Mouse (Mus musculus) midbrain, postnatal 0 days (tissue): ENCODE data around the gene Prr15. TPM values are rescaled to one million over a fixed set of nuclear protein-coding genes. Genes with fewer than 3 reads are reported as not detected.

ENCODE experiments used
- ATAC-seq: fragments of 200-750 bp; cut with Nextera tagmentation; 2 replicates; pipeline ENCODE4 v1.8.0; 2017; ENCODE audit warnings: moderate number of reproducible peaks, mild to moderate bottlenecking, moderate TSS enrichment, moderate library complexity; ENCODE audit not compliant: low FRiP score
- DNase-seq: peaks from one replicate; pipeline ENCODE4 v3.0.0-alpha.2; 2015; ENCODE audit warnings: low spot score
- H3K27ac ChIP-seq: fragments of 300-500 bp; sonication (generic); 2 replicates; pipeline ENCODE4 v1.5.1; 2014; ENCODE audit warnings: low read depth, mild to moderate bottlenecking, low read length, mixed read lengths
- H3K27me3 ChIP-seq: fragments of 300-500 bp; sonication (generic); 2 replicates; pipeline ENCODE4 v1.6.1; 2014; ENCODE audit warnings: low read length, control low read depth, mixed read lengths; ENCODE audit not compliant: insufficient read depth
- H3K36me3 ChIP-seq: fragments of 300-500 bp; sonication (generic); 2 replicates; pipeline ENCODE4 v1.6.1; 2014; ENCODE audit warnings: low read length, control low read depth, mixed read lengths; ENCODE audit not compliant: insufficient read depth
- H3K4me1 ChIP-seq: fragments of 300-500 bp; sonication (generic); 2 replicates; pipeline ENCODE4 v1.6.1; 2014; ENCODE audit warnings: mild to moderate bottlenecking, control low read depth, antibody characterized with exemption, low read length, mixed read lengths; ENCODE audit not compliant: insufficient read depth
- H3K4me2 ChIP-seq: fragments of 300-500 bp; sonication (generic); 2 replicates; pipeline ENCODE4 v1.6.1; 2014; ENCODE audit warnings: low read depth, mild to moderate bottlenecking, low read length, mixed read lengths; ENCODE audit not compliant: poor library complexity, severe bottlenecking
- H3K4me3 ChIP-seq: fragments of 300-500 bp; sonication (generic); 2 replicates; pipeline ENCODE4 v1.5.1; 2014; ENCODE audit warnings: low read depth, mild to moderate bottlenecking, low read length, moderate library complexity
- H3K9ac ChIP-seq: fragments of 300-500 bp; sonication (generic); replicated peaks from 2 replicates; pipeline ENCODE4 v1.6.1; 2014; ENCODE audit warnings: mild to moderate bottlenecking, low read length, moderate library complexity, mixed read lengths; ENCODE audit not compliant: poor library complexity, severe bottlenecking
- H3K9me3 ChIP-seq: fragments of 300-500 bp; sonication (generic); 2 replicates; pipeline ENCODE4 v1.6.1; 2016; ENCODE audit warnings: low read length, control low read depth
- CTCF ChIP-seq: IDR thresholded peaks from 2 replicates; pipeline ENCODE4 v1.5.1; 2016; ENCODE audit warnings: antibody characterized with exemption, mild to moderate bottlenecking
- WGBS: fragments of 180-500 bp; shearing (Covaris S2); extraction: QIAGEN DNeasy Blood & Tissue Kit; methylation state at CpG from one replicate; pipeline ENCODE4 v1.1.7; 2014; 5-methylcytosine and 5-hydroxymethylcytosine counted together
- polyA plus RNA-seq: library from polyadenylated mRNA; unstranded; fragments of >200 nt; fragmentation: Nextera tagmentation; extraction: Ambion mirVana; gene quantifications from 2 replicates; pipeline ENCODE4 v1.2.1, GENCODE M21; 2015
- total RNA-seq: library from RNA; depleted of rRNA; stranded (reverse); fragments of >200 nt; gene quantifications from 2 replicates; pipeline ENCODE4 v1.2.3, GENCODE M21; 2014

Gene Prr15
- total and polyA plus RNA-seq, 2 experiments from 2014 or later: 1.8 to 2.1 TPM

GRCm38 (mm10) chr6:54333116-54333651, 7.5 kb downstream of the Prr15 start:
- no peak for DNase-seq
- Histone ChIP-seq H3K4me1 (no peaks in the 10 kb centered on the region), H3K4me3 (no peak overlapping the region), H3K4me2 (no peak overlapping the region), H3K9me3 (no peaks in the 10 kb centered on the region), H3K9ac (no peak overlapping the region), H3K27ac (no peak overlapping the region), H3K36me3 (no peaks in the 10 kb centered on the region), H3K27me3 (peaks cover 16% of the 10 kb centered on the region)
- no peak for ATAC-seq
- 53% methylated on average over 11 of the region's 11 CpGs for WGBS
- TF ChIP-seq CTCF: no peak

GRCm38 (mm10) chr6:54333652-54334396, 8.2 kb downstream of the Prr15 start:
- DNase-seq: no peak
- 36% methylated on average over 9 of the region's 9 CpGs for WGBS

GRCm38 (mm10) chr6:54337321-54337720, 11.7 kb downstream of the Prr15 start:
- no peak for TF ChIP-seq CTCF
- no peak overlapping the region for H3K9ac ChIP-seq
- DNase-seq: no peak
- 78% methylated on average over 6 of the region's 6 CpGs for WGBS
- H3K27me3 ChIP-seq: 0 out of 2 replicates have a peak, but pooled peaks cover 3% of the 10 kb centered on the region
- no peaks in the 10 kb centered on the region for H3K9me3 ChIP-seq
- no peak overlapping the region for H3K4me2 ChIP-seq
- H3K4me3 ChIP-seq: no peak overlapping the region
- H3K4me1 ChIP-seq: no peaks in the 10 kb centered on the region
- H3K36me3 ChIP-seq: no peaks in the 10 kb centered on the region
- H3K27ac ChIP-seq: no peak overlapping the region
- ATAC-seq: no peak

More at GRCm38 (mm10) chr6:54333652-54334396, 8.2 kb downstream of the Prr15 start:
- TF ChIP-seq CTCF: no peak
- H3K4me2 ChIP-seq: no peak overlapping the region
- H3K27me3 ChIP-seq: peaks cover 10% of the 10 kb centered on the region
- H3K36me3 ChIP-seq: no peaks in the 10 kb centered on the region
- no peaks in the 10 kb centered on the region for H3K4me1 ChIP-seq
- H3K9ac ChIP-seq: no peak overlapping the region
- no peak for ATAC-seq
- no peak overlapping the region for H3K27ac ChIP-seq
- H3K9me3 ChIP-seq: no peaks in the 10 kb centered on the region
- no peak overlapping the region for H3K4me3 ChIP-seq

DNA sequence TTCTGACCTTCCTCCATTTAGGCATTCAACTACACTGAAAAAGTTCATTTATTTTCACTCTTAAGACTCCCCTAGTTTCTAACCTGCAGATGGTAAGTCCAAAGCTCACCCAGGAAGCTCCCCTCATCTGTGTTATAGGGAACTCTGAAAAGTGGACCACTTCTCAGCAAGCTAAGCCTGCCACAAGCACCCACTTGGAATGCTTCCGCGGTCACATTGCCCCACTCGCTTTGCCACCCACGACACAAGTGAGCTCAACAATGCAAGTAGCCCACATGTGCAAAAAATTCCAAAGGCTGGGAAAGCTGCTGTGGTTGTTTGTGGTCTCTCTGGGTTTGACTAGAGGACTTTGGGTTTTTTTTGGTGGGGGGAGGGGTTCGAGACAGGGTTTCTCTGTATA, 15.5 kb downstream of the Prr15 start:
- no peak overlapping the region for H3K4me3 ChIP-seq
- H3K27ac ChIP-seq: no peak overlapping the region
- 94% methylated on average over 5 of the region's 5 CpGs for WGBS
- TF ChIP-seq CTCF: no peak
- ATAC-seq (no peak), DNase-seq (no peak)
- H3K9me3 ChIP-seq: no peaks in the 10 kb centered on the region
- H3K27me3 ChIP-seq: no peaks in the 10 kb centered on the region
- H3K36me3 ChIP-seq: no peaks in the 10 kb centered on the region
- H3K4me1 ChIP-seq: no peaks in the 10 kb centered on the region
- H3K9ac ChIP-seq: no peak overlapping the region
- no peak overlapping the region for H3K4me2 ChIP-seq

DNA sequence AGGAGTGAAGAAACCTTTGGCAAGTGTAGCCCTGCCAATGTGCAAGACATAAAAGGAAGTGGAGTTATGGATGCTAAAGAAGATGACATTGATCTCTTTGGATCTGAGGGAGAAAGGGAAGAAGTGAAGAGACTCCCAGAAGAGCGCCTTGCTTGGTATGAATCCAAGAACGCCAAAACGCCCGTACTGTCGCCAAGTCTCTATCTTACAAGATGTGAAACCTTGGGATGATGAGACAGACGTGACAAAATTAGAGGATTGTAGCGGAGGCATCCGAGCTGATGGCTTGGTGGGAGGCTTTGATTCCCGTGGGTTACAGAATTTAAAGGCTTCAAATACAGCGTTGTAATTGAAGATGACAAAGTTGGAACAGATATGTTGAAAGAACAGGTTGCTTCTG, 16.6 kb downstream of the Prr15 start:
- no peak for TF ChIP-seq CTCF
- H3K9me3 ChIP-seq: no peaks in the 10 kb centered on the region
- no peaks in the 10 kb centered on the region for H3K36me3 ChIP-seq
- no peaks in the 10 kb centered on the region for H3K27me3 ChIP-seq
- no peak overlapping the region for H3K4me3 ChIP-seq
- 83% methylated on average over 10 of the region's 10 CpGs for WGBS
- ATAC-seq: no peak
- H3K27ac ChIP-seq: no peak overlapping the region
- no peak for DNase-seq
- H3K9ac ChIP-seq: no peak overlapping the region
- H3K4me2 ChIP-seq: no peak overlapping the region
- no peaks in the 10 kb centered on the region for H3K4me1 ChIP-seq

DNA sequence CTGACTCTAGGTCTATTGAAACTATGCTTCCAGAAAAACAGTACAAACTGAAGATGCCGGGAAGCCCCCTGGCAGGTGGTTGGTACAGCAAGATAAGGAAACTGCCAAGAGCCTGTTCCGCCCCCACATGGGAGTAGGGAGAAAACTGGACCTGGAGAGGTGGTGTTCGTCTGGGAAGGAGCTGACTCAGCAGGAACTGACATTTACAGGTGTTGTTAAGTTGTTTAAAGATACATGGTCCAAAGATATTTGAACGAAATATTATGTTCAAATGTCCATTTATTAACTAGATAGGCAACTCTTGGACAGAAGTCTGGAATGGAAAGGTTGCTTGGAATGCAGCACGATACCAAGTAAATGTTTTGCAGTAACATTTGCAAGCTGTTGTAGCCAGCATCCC, 26.2 kb downstream of the Prr15 start:
- H3K4me2 ChIP-seq: no peak overlapping the region
- DNase-seq (no peak), ATAC-seq (no peak)
- H3K27ac ChIP-seq: no peak overlapping the region
- TF ChIP-seq CTCF: no peak
- H3K9me3 ChIP-seq: no peaks in the 10 kb centered on the region
- H3K9ac ChIP-seq: no peak overlapping the region
- no peaks in the 10 kb centered on the region for H3K4me1 ChIP-seq
- no peaks in the 10 kb centered on the region for H3K27me3 ChIP-seq
- 89% methylated on average over 5 of the region's 5 CpGs for WGBS
- no peak overlapping the region for H3K4me3 ChIP-seq
- no peaks in the 10 kb centered on the region for H3K36me3 ChIP-seq
